Mouse (Mus musculus) ES-E14 (cell line): ENCODE measurements around the gene Homer3.

Experiments used
- CHD2 ChIP-seq: IDR thresholded peaks from 2 replicates; pipeline ENCODE4 v1.6.1; 2014; ENCODE audit warnings: mild to moderate bottlenecking, low read depth, low read length, inconsistent platforms
- HCFC1 ChIP-seq: IDR thresholded peaks from 2 replicates; pipeline ENCODE4 v1.6.1; 2012; ENCODE audit warnings: low read length, inconsistent platforms, borderline replicate concordance; ENCODE audit not compliant: insufficient read depth
- MAFK ChIP-seq: IDR thresholded peaks from 2 replicates; pipeline ENCODE4 v1.6.1; 2014; ENCODE audit warnings: mild to moderate bottlenecking, low read depth, low read length, inconsistent platforms; ENCODE audit not compliant: insufficient read depth
- ZC3H11A ChIP-seq: IDR thresholded peaks from 2 replicates; pipeline ENCODE4 v1.6.1; 2012; ENCODE audit warnings: low read depth, mild to moderate bottlenecking, inconsistent platforms, low read length, borderline replicate concordance
- ZNF384 ChIP-seq: IDR thresholded peaks from 2 replicates; pipeline ENCODE4 v1.6.1; 2012; ENCODE audit warnings: low read depth, low read length, inconsistent platforms

GRCm38 (mm10) chr8:70331526-70331925, 48.9 kb downstream of the Homer3 start:
- TF ChIP-seq HCFC1 (no peak), MAFK (no peak), ZC3H11A (no peak), CHD2 (no peak), ZNF384 (no peak)
